Mouse (Mus musculus) megakaryocyte, embryonic 14.5 days (primary cell): ENCODE data around the gene Inafm2.

ENCODE experiments used
- FLI1 ChIP-seq: IDR thresholded peaks from 2 replicates; pipeline ENCODE4 v1.6.1; 2012; ENCODE audit warnings: low read length, inconsistent platforms, mixed read lengths
- GATA1 ChIP-seq: IDR thresholded peaks from 3 replicates; pipeline ENCODE4 v1.6.1; 2012; ENCODE audit warnings: mixed read lengths, low read length, inconsistent platforms, borderline replicate concordance

DNA sequence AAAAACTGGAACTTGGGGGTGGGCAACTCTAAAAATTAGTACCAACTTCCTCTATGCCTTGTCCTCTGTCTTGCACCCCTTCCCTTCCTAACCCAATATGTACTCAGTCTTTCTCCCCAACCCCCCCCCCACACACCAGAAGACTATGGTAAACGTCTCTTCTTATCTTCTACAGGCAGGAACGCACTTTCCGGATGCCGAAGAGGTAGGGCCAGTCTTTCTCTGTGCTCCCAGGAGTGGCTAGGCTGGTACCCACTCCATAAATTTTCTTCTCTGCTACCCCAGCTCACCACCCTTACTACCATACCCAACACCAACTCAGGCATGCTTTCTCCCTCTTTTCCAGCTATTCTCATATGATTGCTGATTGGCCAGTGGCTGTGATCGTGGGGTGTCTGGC, 41.0 kb downstream of the Inafm2 start:
- no peak for TF ChIP-seq GATA1
- no peak for TF ChIP-seq FLI1
